Mouse (Mus musculus) ES-Bruce4 (cell line): ENCODE results near the gene Fam213a. TPM values are rescaled to one million over a fixed set of nuclear protein-coding genes. Genes with fewer than 3 reads are reported as not detected.

ENCODE experiments used
- H3K27ac ChIP-seq: 2 replicates; pipeline ENCODE4 v1.5.1; 2012; ENCODE audit warnings: low read length, inconsistent platforms; ENCODE audit not compliant: insufficient read depth
- H3K27me3 ChIP-seq: 2 replicates; pipeline ENCODE4 v1.6.1; 2012; ENCODE audit warnings: mild to moderate bottlenecking, low read length, inconsistent platforms; ENCODE audit not compliant: control insufficient read depth, poor library complexity, insufficient read depth, severe bottlenecking
- H3K36me3 ChIP-seq: 2 replicates; pipeline ENCODE4 v1.6.1; 2012; ENCODE audit warnings: inconsistent platforms, mild to moderate bottlenecking, low read length, moderate library complexity; ENCODE audit not compliant: control insufficient read depth, poor library complexity, insufficient read depth, severe bottlenecking
- H3K4me1 ChIP-seq: one replicate; pipeline ENCODE4 v1.8.1; 2011; ENCODE audit warnings: low read length; ENCODE audit not compliant: control insufficient read depth, insufficient read depth
- H3K4me3 ChIP-seq: 2 replicates; pipeline ENCODE4 v1.5.1; 2011; ENCODE audit warnings: low read depth, mild to moderate bottlenecking, low read length
- H3K9ac ChIP-seq: 2 replicates; pipeline ENCODE4 v1.6.1; 2012; ENCODE audit warnings: low read depth, mild to moderate bottlenecking, inconsistent platforms; ENCODE audit not compliant: poor library complexity, severe bottlenecking
- H3K9me3 ChIP-seq: replicated peaks from 2 replicates; pipeline ENCODE4 v1.6.1; 2012; ENCODE audit warnings: mild to moderate bottlenecking, low read length, inconsistent platforms; ENCODE audit not compliant: control insufficient read depth, poor library complexity, insufficient read depth, severe bottlenecking
- CTCF ChIP-seq: IDR thresholded peaks from one replicate; pipeline ENCODE4 v1.8.1; 2011; ENCODE audit warnings: low read depth, low read length
- EP300 ChIP-seq: IDR thresholded peaks from 2 replicates; pipeline ENCODE4 v1.6.1; 2011; ENCODE audit warnings: low read depth, low read length; ENCODE audit not compliant: insufficient read depth
- POLR2A ChIP-seq: IDR thresholded peaks from one replicate; pipeline ENCODE4 v1.8.1; 2011; ENCODE audit warnings: low read length; ENCODE audit not compliant: insufficient read depth
- polyA plus RNA-seq: library from polyadenylated mRNA; stranded (reverse); fragments of >200 nt; gene quantifications from 2 replicates; pipeline ENCODE4 v1.2.4, GENCODE M21; 2011; ENCODE audit warnings: low read depth; ENCODE audit not compliant: missing spikeins, insufficient read depth, insufficient read length

The Fam213a gene
- polyA plus RNA-seq, 1 experiment: 24.8 TPM

DNA sequence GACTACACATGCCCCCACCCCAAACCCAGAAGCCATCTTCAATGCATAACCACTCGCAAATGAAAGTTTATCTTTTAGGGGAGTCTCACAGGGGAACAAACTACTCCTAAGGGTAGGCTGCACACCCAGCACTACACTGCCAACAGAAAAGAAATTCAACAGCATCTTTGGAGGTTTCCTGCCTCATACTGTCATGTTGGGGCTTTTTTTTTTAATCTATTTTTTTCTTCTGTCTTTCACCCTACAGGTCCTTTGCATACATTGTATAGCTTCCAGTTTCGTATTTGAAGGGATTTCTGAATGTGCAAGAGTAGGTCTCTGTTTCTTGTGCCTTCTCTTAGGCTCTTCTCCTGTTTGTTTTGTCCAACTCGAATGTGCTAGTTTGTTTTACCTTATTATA, 61.3 kb downstream of the Fam213a start:
- H3K36me3 ChIP-seq: no peaks in the 10 kb centered on the region
- no peak overlapping the region for H3K4me3 ChIP-seq
- TF ChIP-seq POLR2A: no peak
- TF ChIP-seq EP300: no peak
- TF ChIP-seq CTCF: no peak
- no peaks in the 10 kb centered on the region for H3K9me3 ChIP-seq
- H3K4me1 ChIP-seq: peaks cover 24% of the 10 kb centered on the region
- no peaks in the 10 kb centered on the region for H3K27me3 ChIP-seq
- no peak overlapping the region for H3K27ac ChIP-seq
- no peak overlapping the region for H3K9ac ChIP-seq

DNA sequence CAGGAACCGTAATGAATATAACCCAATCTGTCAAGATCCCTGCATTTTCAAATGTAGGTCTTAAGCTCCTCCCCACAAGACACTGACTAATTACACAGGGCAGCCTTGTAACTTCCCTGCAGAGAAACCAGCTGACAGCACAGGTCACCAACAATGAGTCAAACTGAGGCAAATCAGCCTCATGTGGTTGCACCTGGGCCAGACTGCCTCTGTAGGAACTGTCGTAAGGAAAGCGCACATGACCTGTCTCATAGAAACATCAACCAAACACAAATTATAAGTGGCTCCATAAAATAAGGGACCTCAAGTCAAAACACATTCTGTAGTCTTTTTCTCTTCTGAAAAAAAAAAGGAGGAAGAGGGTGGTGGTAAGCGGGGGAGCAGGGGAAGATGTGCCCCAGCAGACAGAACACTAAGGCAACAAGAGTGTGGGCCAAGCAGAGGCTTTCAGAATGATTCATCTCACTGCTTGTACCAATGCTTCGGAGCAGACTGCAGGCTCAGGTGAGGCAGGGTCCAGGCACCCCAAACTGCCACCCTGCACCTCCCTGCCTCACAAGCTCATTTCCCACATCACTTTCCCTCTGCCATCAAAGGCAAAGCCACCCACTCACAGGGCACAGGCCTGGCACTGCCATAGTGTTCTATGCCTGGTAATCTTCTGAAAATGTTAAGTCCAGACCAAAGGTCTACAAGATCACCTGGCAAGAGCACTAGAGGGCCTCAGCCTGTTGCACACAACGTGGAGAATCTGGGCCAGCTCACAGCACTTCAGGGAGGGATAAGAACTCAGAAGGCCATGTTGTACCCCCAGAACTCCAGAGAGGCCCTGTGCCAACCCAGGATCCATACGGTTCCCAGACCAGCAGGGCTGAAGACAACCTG, 63.6 kb downstream of the Fam213a start:
- H3K27ac ChIP-seq: no peak overlapping the region
- H3K4me3 ChIP-seq: no peak overlapping the region
- H3K4me1 ChIP-seq: peaks cover 21% of the 10 kb centered on the region
- H3K27me3 ChIP-seq: no peaks in the 10 kb centered on the region
- no peak for TF ChIP-seq POLR2A
- no peak for TF ChIP-seq CTCF
- no peak for TF ChIP-seq EP300
- no peak overlapping the region for H3K9ac ChIP-seq
- H3K36me3 ChIP-seq: no peaks in the 10 kb centered on the region
- no peaks in the 10 kb centered on the region for H3K9me3 ChIP-seq

DNA sequence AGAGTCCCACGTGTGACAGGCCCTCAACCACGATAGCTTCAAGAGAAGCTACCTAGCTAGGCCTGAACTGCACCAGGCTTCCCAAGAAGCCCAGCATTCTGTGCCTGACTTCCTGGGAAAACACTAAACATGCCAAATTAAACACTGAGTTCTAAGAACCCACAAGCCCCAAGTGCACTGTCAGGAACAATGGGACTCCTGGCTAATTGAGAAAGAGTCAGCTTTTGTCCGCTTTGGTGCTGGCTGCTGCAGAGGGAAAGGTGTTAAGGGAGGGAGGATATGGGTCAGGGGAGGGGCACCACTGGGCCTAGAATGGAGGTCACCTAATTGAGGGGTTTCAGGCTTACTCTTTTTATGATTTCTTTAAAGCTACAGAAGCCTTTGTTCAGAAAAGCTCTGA, 64.5 kb downstream of the Fam213a start:
- Histone ChIP-seq H3K9me3 (no peaks in the 10 kb centered on the region), H3K4me1 (peaks cover 19% of the 10 kb centered on the region), H3K9ac (no peak overlapping the region), H3K36me3 (no peaks in the 10 kb centered on the region), H3K27me3 (no peaks in the 10 kb centered on the region), H3K4me3 (no peak overlapping the region), H3K27ac (0 out of 2 replicates have a peak overlapping the region, but pooled peaks have one; percentile 86)
- no peak for TF ChIP-seq EP300
- TF ChIP-seq POLR2A: no peak
- TF ChIP-seq CTCF: no peak

DNA sequence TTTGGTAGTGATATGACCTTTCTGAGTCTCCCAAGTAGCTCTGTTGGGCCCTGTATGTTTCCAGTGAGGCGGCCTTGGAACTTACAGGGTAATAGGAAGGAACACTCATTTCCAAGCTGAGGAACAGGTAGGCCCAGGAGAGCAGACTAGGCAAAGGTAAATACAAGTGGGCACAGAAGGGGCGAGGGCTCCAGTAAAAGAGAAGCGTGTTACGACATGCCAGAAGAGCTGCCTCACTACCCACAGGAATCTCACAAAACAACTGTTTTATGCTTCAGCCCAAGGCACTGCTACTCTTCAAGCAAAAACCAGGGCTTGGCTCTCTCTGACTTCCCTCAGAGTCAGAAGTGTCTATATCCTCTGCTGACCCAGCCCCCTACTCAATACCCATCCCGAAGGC, 65.1 kb downstream of the Fam213a start:
- TF ChIP-seq POLR2A (no peak), EP300 (no peak)
- H3K27me3 ChIP-seq: no peaks in the 10 kb centered on the region
- peaks cover 15% of the 10 kb centered on the region for H3K4me1 ChIP-seq
- no peak overlapping the region for H3K4me3 ChIP-seq
- H3K9ac ChIP-seq: peak overlapping the region; percentile 10; the same call in 1 of the 2 replicates
- H3K36me3 ChIP-seq: no peaks in the 10 kb centered on the region
- no peaks in the 10 kb centered on the region for H3K9me3 ChIP-seq
- peak overlapping the region; percentile 86 for H3K27ac ChIP-seq

DNA sequence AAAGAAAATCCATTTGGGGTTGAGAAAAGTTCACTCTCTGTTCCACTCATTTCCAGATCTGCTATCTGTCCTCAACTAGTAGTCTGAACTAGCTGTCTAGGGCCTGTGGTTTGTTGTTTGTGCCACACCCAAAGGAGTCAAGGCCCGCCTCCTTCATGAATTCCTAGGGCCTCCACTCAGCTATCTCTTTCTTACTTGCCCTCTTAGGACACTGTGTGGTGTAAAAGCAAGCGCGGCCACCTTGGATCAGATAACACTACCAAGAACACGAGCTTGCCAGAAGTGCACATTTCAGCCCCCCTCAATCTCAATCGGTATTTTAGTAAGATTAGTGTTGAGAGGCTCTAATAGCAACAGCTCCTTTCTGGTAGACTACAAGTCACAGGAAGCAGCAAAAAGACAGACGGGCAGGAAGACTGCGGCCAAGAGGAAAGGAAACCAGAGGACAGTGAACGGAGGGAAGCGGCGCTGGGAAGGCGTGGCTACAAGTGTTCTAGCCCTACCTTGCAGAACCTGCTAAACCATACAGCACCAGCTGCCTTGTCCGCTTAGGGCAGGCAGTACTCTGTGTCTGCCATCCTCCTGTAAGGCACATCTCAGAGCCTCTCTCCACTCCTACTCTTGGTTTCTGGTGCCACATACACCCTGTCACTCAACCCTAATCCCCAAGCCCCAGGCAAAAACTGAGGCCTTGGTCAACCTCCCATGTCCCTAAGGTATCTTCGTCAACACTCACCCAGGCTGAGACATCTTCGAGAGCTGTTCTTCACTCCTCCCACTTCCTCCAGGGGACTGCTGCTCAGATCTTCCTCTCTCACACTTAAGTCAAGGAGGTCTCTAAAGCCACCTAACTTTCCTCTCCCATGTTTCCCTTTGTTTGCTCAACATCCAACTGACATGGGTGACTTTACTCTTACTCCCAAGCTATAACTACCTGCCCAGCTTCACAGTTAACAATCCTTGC, 65.9 kb downstream of the Fam213a start:
- Histone ChIP-seq H3K9me3 (no peaks in the 10 kb centered on the region), H3K36me3 (no peaks in the 10 kb centered on the region), H3K27me3 (no peaks in the 10 kb centered on the region), H3K4me3 (peak overlapping the region; percentile 35), H3K4me1 (peaks cover 9% of the 10 kb centered on the region), H3K27ac (peak overlapping the region; percentile 86), H3K9ac (peak overlapping the region; percentile 10; the same call in 1 of the 2 replicates)
- TF ChIP-seq POLR2A: no peak
- 0 out of 2 replicates have a peak, but pooled peaks have one; percentile 21 for TF ChIP-seq EP300
